Mouse (Mus musculus) B cell, adult 2 months (primary cell): ENCODE results near the gene Cacna1f.
A peak's percentile ranks its signal among the peaks of the same experiment; 100 is the strongest.

ENCODE experiments used
- DNase-seq, 2 experiments: peaks; one replicate each; pipeline ENCODE4 v3.0.0; 2022

Cacna1f gene

DNA sequence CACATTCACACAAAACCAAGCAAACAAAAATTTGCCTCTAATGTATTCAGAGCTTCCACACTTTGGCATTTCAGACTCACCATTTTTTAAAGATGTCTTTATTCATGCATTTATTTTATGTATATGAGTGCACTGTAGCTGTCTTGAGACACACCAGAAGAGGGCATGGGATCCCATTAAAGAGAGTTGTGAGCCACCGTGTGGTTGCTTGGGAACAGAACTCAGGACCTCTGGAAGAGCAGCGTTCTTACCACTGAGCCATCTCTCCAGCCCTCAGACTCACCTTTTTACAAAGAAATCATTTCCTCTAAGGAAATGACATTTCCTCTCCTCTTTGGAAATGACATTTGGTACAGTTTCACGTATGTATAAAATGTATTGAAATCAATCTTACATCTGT lies 72.1 kb downstream of the Cacna1f start:
- DNase-seq: no peak

DNA sequence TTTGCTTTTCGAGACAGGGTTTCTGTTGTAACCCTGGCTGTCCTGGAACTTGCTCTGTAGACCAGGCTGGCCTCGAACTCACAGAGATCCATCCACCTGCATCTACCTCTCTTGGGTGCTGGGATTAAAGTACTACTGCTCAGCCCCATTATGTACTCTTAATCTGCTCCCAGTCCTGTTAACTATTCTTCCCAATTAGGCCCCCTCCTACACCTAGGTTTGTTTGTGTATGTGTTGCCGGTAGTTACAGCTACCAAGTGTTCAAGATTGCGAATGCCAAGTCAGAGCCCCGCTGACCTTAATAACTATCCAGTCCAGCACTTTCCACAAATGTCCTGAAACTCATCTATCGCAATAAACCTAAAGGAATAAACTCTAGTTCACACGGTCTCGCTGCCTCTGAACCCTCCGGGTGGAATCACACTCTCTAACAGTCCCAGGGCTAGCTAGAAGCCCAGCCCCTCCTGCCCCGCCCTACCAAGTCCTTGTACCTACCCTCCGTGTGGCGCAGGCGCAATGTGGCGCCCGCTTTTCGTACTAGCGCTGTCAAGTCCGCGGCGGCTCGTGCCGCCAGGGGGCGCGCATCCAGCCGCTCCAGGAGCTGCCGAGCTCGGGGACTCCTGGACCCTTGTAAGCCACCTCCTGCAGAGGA lies 72.6 kb downstream of the Cacna1f start:
- peak; percentile 91 to 93 for DNase-seq

DNA sequence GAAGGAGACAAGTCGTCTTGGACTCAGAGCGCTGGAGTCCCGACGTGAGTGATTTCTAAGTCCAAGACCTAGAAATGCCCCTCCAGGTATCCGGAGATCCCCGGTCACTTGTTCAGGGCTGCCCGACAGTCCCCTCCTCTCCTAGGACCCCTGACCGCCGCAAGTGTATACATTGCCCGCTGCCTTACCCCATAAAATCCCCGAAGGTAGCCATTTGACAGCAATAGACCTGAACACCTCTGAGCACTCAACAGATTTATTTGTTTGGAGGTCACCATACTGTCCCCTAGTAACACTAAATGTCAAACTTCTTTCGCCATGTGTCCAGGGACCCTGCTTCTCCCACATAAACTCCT lies 73.2 kb downstream of the Cacna1f start:
- DNase-seq: no peak

DNA sequence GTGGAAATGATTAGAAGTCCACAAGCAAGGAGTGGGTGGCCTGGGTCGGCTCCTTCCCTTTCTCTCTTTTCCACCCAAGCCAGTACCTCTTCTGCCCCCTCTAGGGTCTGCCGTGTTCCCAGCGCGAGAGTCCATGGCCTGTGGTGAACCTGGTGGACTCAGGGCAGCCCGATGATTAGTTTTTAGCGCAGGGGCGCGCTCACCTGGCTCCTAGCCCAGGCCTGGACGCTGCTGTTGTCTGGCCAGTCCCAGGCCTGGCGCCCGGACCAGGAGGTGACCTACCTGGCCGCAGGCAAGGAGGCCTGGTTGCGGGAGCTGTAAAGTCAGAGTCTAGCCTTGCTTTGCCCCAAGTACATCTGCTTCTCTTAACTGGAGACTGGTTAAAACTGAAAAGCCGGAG lies 74.0 kb downstream of the Cacna1f start, which contains the start of gene Magix:
Gene Magix (minus strand): TSS at position 388 of the 400 bp plus-strand sequence.
- no peak for DNase-seq
